Mouse (Mus musculus): Measurements from ENCODE around the gene 4833427G06Rik.

Gene 4833427G06Rik

GRCm38 (mm10) chr9:51101756-51102425 lies at the start of gene 4833427G06Rik:
TSS of gene 4833427G06Rik (minus strand) at chr9:51102078.
- WGBS, result 27% methylated on average over 27 of the region's 27 CpGs

DNA sequence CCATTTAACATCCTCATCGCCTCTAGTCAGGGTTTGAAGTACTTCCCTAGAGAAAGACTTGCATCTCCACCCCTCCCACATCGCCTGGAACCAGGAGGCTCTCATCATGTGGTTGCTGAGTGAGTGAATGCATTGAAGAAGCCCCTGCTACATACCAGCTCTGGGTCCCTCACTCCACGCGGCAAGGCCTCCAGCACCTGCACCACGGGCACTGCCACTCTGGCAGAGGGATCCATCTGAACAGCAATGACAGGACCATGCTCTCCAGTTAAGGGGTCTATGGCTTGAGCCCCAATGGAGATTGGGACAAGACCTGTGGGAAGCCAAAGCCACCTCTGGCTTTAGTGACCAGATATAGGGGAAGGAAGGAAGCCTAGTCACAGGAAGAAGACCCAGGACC lies 45.4 kb upstream of the 4833427G06Rik start:
- WGBS, result 86% methylated on average over 5 of the region's 5 CpGs

DNA sequence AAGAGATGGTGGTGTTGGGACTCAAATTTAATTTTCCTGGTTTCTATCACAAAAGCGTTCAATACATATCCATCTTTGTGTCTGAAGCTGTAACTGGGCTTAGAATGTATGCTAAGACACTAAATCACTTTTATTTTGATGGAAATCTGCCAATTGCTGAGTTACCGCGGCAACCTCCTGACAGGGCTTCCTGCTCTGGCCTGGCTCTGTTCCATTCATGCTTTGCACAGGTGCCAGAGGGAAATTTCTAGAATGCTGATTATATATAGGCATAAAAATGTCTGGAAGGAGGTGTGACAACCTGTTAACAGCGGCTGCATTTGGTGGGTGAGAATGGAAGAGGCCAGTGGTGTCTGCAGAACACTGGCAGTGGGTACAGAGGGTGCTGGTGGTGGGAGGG lies 44.6 kb upstream of the 4833427G06Rik start:
- 41% methylated on average over 4 of the region's 4 CpGs for WGBS

- WGBS, result 83% methylated on average over 6 of the region's 6 CpGs
Measured at GRCm38 (mm10) chr9:51144218-51144617, 42.3 kb upstream of the 4833427G06Rik start.

- WGBS, result 95% methylated on average over 1 of the region's 1 CpGs
Measured at GRCm38 (mm10) chr9:51143437-51143836, 41.6 kb upstream of the 4833427G06Rik start.

DNA sequence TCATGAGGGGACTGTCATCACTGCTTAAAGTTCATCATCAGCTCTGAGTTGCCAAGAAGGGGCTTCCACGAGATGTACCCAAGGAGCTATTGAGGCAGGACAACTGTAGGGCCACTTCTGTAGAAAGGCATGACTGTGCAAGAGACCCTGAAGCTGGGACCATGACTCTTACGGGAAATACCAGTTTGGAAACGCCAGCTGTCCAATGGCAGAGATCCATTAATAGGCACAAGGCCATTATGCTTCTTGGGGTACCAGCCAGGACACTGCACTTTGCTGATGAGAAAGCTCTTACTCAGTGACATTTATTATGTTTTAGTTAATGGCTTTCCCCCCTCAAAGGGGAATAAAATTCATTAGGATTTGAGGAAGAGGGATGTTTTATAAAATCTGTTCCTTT lies 38.8 kb upstream of the 4833427G06Rik start:
- WGBS, result 82% methylated on average over 3 of the region's 3 CpGs

GRCm38 (mm10) chr9:51139401-51139800 lies 37.5 kb upstream of the 4833427G06Rik start:
- 91% methylated on average over 1 of the region's 1 CpGs for WGBS

DNA sequence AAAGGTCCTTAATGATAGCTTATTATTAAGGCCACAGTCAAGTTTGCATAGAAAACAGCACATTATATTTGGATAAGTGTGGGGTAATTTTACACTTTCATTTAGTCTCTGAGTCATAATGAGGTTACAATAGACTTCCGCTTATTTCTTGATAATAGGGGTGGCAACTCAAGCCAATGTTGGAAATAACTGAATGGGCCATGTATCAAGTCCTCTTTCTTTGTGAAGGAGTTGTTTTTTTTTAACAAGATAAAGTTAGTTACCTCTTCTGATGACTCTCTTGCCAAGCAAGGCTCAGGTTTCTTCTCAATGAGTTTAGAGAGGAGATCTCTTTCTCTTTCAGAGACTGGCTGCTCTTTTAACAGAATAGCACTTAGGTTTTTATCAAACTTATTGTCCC lies 36.4 kb upstream of the 4833427G06Rik start:
- WGBS, result 89% methylated on average over 1 of the region's 1 CpGs

GRCm38 (mm10) chr9:51137836-51138235 lies 36.0 kb upstream of the 4833427G06Rik start:
- WGBS, result 97% methylated on average over 1 of the region's 1 CpGs

DNA sequence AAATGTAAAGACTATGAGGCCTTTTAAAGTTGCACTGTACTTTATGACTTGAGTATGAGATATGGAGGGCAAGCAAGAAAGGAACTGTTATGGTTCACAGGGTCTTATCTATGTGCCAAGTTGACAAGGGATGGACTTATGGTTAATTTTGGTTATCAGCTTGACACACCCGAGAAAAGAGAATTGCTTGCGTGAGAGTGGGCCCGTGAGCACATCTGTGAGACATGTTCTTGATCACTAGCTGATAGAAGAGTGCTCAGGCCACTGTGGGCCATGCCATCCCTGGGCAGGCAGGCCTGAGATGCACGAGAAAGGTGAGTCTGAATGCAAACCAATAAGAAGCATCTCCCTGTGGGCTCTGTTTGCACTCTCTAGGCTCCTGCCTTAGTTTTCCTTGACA lies 35.6 kb upstream of the 4833427G06Rik start:
- 90% methylated on average over 4 of the region's 4 CpGs for WGBS

DNA sequence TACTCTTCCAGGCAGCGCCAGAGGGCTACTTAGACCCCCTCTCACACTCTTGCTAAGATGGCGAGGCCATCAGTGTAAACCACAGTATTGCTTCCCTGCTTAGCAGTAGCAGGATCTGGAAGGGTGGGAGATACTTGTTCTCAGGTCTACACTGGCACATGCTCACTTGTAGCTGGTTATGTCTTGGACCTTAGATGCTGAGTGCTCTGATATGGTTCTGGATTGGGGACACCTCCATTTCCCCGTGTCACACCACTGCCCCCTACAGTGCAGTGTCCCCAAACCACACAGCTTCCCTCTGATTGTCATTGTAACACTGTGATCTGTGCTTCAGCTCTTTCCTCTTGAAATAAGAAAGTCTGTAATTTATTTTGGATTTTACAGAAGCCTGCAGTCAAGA lies 35.1 kb upstream of the 4833427G06Rik start:
- WGBS, result 68% methylated on average over 3 of the region's 3 CpGs

DNA sequence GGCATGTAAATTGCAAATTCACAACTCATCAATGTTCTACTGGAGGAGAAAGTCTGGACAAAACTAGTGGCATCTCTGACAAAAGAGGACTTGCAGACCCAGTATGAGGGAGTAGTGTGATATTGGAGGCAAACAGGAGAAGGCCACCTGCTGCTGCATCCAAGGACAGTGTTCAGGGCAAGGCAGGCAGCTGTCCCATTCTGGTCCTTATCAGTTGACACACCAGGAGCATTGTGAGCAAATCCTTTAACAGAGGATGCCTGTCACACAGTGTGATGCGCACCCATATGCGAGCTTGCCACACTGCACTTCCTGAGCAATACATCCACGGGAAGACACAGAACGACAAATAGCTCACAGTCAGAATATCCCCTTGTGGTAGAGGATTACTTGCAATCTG lies 12.9 kb upstream of the 4833427G06Rik start:
- 87% methylated on average over 4 of the region's 4 CpGs for WGBS

GRCm38 (mm10) chr9:51105751-51106150 lies 3.9 kb upstream of the 4833427G06Rik start:
- WGBS, result 93% methylated on average over 2 of the region's 2 CpGs

DNA sequence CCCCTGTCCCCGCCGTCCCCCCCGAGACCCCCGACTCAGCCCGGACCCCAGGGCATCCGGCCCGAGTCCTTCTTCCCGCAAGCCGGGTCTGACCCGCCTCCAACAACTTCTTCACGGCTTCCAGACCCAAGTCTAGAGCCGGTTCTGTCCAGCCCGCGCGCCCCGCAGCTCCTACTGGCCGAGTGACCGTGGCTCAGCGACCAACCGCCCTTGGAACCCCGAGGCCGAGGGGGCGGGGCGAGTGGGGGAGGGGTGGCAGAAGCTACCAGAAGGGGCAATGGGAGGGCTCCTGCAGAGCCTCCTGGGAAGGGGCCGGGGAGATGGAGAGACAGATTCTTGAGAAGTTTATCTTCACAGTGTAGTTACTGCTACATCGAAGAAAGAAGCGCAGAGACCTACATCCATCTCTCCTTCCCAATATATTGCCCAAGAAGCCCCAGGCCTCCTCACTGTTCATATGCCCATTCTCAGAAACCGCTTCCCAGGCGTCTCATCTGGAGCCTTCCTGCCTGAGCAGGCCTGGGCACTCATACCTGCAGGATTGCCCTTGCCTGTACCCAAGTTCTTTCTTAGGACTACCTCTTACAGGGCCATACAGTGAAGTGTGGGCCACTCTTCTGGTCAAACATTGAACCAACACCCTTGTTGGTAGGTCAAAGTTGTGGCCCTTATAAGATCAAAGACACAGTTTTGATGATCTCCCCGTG lies 2.1 kb upstream of the 4833427G06Rik start:
- WGBS, result 16% methylated on average over 30 of the region's 30 CpGs

DNA sequence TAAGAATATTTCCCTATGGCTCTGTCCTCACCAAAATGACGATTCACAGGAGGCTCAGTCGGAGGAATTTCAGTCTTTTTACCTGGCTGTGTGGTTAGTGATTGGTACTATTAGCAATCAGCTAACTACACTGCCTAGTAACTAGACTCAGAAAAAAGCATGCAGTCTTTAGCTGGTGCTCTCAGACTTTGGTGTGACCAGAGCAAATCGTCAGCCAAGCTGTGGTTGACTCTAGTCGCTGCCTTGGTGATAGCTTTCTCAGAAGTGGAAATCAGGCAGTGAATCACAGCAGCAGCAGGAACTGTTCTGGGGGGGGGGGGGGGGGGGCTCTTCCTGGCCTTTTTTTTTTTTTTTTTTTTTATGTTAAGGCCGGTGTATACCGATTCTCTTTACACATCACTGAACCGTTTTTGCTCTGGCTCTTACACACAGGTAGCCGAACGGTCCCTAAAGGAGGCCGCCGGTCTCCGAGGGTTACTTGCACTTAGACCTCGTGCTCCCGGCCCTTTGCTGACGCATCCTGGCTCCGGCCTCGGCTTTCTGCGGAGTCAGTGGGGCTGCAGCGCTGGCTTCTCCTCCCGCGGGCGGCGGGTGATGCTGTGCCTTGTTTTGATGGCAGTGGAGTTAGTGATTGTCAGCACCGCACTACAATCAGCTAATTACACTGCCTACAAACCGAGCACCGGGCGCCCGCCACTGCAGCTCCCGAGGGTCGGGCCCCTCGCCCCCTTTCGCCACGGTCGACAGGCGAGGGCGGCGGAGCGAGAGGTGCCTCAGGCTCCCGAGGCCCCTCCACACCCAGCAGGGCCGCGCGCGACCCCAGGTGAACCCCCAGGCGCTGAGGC lies 1.3 kb upstream of the 4833427G06Rik start:
- 4% methylated on average over 44 of the region's 44 CpGs for WGBS

DNA sequence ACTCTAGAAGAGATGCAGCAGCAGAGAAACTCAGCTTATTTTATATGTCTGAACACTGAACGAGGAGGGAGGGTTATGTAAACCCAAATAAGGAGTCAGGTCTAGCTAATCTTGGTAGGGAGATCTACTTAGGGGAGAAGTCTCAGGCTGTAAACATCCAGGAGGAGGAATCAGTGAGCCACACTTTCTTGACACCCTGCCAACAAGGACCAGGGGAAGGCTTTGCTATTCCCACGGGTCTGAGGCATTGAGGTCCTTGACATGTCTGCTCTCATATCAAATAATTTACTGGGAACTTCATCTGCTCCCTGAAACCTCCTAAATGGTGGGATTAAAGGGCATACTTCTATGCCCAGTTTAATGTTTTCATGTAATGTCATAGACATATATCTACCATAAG lies 5.6 kb downstream of the 4833427G06Rik start:
- WGBS, result 51% methylated on average over 2 of the region's 2 CpGs

- 87% methylated on average over 5 of the region's 5 CpGs for WGBS
Measured at GRCm38 (mm10) chr9:51093697-51094096, 8.2 kb downstream of the 4833427G06Rik start.

GRCm38 (mm10) chr9:51081614-51082013 lies 20.3 kb downstream of the 4833427G06Rik start:
- WGBS, result 84% methylated on average over 5 of the region's 5 CpGs

DNA sequence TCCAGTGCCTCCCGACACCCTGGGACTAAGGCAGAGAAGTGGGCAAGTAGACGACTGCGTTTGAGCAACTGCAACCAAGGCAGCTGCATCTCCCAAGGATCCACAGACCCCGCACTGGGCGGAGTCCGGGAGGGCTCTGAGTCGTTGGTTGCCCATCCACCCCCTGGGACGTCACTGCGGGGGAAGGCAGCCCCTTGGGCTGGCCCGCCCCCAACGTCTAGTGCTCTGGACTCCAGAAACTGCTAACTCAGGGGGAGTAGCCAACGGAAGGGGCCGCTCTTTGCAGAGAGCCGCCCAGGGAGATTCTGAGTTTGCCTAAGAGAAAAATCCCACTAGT lies 24.9 kb downstream of the 4833427G06Rik start, which contains the start of gene Layn:
TSS of gene Layn (minus strand) at position 116 of the 337 bp plus-strand sequence.
- 1% methylated on average over 14 of the region's 14 CpGs for WGBS

- whole genome bisulfite sequencing, result 2% methylated on average over 17 of the region's 17 CpGs
Measured at GRCm38 (mm10) chr9:51076300-51076978, 25.4 kb downstream of the 4833427G06Rik start.

- 26% methylated on average over 3 of the region's 3 CpGs for WGBS
Measured at GRCm38 (mm10) chr9:51075780-51076179, 26.1 kb downstream of the 4833427G06Rik start.

DNA sequence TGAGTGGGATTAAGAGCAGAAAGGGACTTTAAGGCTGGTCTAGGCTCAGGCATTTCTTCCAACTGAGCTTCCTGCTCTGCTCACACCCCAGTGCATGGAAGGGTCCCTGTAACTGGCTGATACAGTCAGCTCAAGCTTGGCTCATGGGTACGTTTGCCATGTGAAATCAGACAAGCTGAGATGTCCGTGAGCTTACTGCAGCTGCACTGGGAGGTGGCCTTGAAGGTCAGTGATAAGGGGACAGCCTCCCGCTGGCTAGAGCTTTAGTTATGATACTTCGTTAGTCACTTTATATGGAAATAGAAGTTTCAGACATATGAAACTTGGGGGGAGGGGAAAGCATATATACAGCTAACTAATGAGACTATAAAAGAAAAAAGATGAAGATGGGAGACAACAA lies 31.1 kb downstream of the 4833427G06Rik start:
- WGBS, result 92% methylated on average over 4 of the region's 4 CpGs

All from cerebral cortex, adult 2 months (tissue).